In the genomic region with DNA sequence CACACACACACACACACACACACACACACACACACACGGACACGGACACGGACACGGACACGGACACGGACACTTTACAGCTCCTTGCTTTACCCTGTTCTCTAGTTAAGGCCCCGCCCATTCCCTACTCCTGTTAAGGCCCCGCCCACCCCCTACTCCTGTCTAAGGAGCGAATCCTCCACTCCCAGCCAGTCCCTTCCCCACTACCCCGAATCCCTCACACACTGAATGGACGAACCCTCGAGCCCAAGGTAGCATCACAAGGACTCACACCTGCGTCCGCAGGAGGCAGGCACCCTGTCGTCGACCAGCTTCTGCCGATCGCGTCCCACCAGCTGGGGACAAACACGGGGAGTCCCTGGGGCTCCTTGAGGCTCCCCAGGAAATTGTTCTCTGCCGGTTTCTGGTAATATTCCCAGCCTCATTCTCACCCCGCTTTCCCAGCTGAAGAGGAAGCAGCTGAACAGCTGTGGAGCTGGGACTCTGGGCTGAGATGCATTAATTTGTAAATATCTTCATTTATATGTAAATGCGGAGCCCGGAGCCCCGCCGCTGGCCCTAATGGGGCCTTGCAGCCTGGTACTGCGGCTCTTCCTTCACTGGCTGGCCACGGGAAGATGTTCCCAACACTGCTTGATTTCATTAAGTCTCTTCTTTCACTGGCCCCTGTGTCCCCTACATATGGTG, we compare ENCODE assay signal across 8 mouse cellular contexts.
DNase-seq lines count a peak whose midpoint lies in the region; ATAC-seq lines count a peak whose summit lies in the region.

No protein-coding gene starts in this region.

- peak overlapping the region; percentile 22 for H3K4me3 ChIP-seq in embryonic facial prominence, embryonic 13.5 days

- peaks cover 22% of the 10 kb centered on the region for H3K4me1 ChIP-seq in embryonic facial prominence, embryonic 13.5 days

- no peak for ATAC-seq in embryonic facial prominence, embryonic 13.5 days (ENCODE audit: insufficient number of reproducible peaks, insufficient read depth, low FRiP score, low TSS enrichment, low read depth)

- H3K9me3 ChIP-seq in embryonic facial prominence, embryonic 13.5 days, result no peaks in the 10 kb centered on the region

- peak; percentile 22 to 32 for DNase-seq in layer of hippocampus, postnatal 36 days
- no peak for DNase-seq in layer of hippocampus, postnatal 14 days (ENCODE audit: low spot score in 2 of 2)
- peak; percentile 25 to 38 for DNase-seq in kidney, postnatal 4 days
- DNase-seq in retina, postnatal 1 day, result peak; percentile 60
- DNase-seq in gastrocnemius, postnatal 4 days (ENCODE audit: low spot score in 2 of 2), result no peak
- no peak for DNase-seq in adrenal gland, adult (ENCODE audit: inconsistent age in 2 of 2, low spot score in 1 of 2)
- DNase-seq in urinary bladder, postnatal 14 days (ENCODE audit: low spot score), result no peak

- H3K4me2 ChIP-seq in embryonic facial prominence, embryonic 13.5 days, result peak overlapping the region; percentile 50

- 2% methylated on average over 28 of the region's 28 CpGs for WGBS in embryonic facial prominence, embryonic 13.5 days

- H3K9ac ChIP-seq in embryonic facial prominence, embryonic 13.5 days, result no peak overlapping the region

- H3K36me3 ChIP-seq in embryonic facial prominence, embryonic 13.5 days, result no peaks in the 10 kb centered on the region

- peaks cover 57% of the 10 kb centered on the region for H3K27me3 ChIP-seq in embryonic facial prominence, embryonic 13.5 days

- H3K27ac ChIP-seq in embryonic facial prominence, embryonic 13.5 days, result no peak overlapping the region

Comparison
In these comparisons a context has a peak if more than half of its experiments do, and no peak if none do; other contexts are left out.
1. DNase-seq: peak in layer of hippocampus, postnatal 36 days (2 of 2), kidney, postnatal 4 days (2 of 2) and retina, postnatal 1 day (single experiment); none in layer of hippocampus, postnatal 14 days (0 of 2), gastrocnemius, postnatal 4 days (0 of 2), adrenal gland, adult (0 of 2) and urinary bladder, postnatal 14 days (single experiment).